Mouse (Mus musculus) C2C12 (cell line): ENCODE data around the gene Irf3. TPM values are rescaled to one million over a fixed set of nuclear protein-coding genes. Genes with fewer than 3 reads are reported as not detected.

ENCODE experiments used
- H3K27me3 ChIP-seq: one replicate; pipeline ENCODE4 v1.6.1; 2011; ENCODE audit not compliant: control insufficient read depth, insufficient read depth, insufficient read length
- H3K36me3 ChIP-seq: one replicate; pipeline ENCODE4 v1.6.1; 2011; ENCODE audit not compliant: control insufficient read depth, insufficient read depth
- H3K4me3 ChIP-seq: one replicate; pipeline ENCODE4 v1.5.1; 2011; ENCODE audit warnings: mild to moderate bottlenecking, control low read depth; ENCODE audit not compliant: poor library complexity, insufficient read depth, severe bottlenecking
- H3K79me2 ChIP-seq: one replicate; pipeline ENCODE4 v1.6.1; 2011; ENCODE audit not compliant: control insufficient read depth, insufficient read depth
- H3K79me3 ChIP-seq: one replicate; pipeline ENCODE4 v1.6.1; 2011; ENCODE audit warnings: low read depth, control low read depth
- H3ac ChIP-seq: one replicate; pipeline ENCODE3; 2011; ENCODE audit warnings: low read depth; ENCODE audit not compliant: control insufficient read depth, insufficient read length
- CEBPB ChIP-seq: IDR thresholded peaks from one replicate; pipeline ENCODE4 v1.6.1; 2011; ENCODE audit warnings: low read depth, mild to moderate bottlenecking, control low read depth, moderate library complexity
- CTCF ChIP-seq: IDR thresholded peaks from one replicate; pipeline ENCODE4 v1.5.1; 2011; ENCODE audit not compliant: control insufficient read depth, insufficient read depth, insufficient read length
- FOSL1 ChIP-seq: IDR thresholded peaks from one replicate; pipeline ENCODE4 v1.8.0; 2011; ENCODE audit warnings: mild to moderate bottlenecking, low read length; ENCODE audit not compliant: poor library complexity, insufficient read depth, severe bottlenecking
- MAX ChIP-seq: IDR thresholded peaks from one replicate; pipeline ENCODE4 v1.6.1; 2011; ENCODE audit warnings: mild to moderate bottlenecking, control low read depth
- MYOD1 ChIP-seq: IDR thresholded peaks from one replicate; pipeline ENCODE4 v1.6.1; 2011; ENCODE audit warnings: low read depth; ENCODE audit not compliant: control insufficient read depth, insufficient read length
- MYOG ChIP-seq: IDR thresholded peaks from one replicate; pipeline ENCODE4 v1.6.1; 2011; ENCODE audit not compliant: control insufficient read depth, insufficient read length; ENCODE audit errors: extremely low read depth
- USF1 ChIP-seq: IDR thresholded peaks from one replicate; pipeline ENCODE4 v1.6.1; 2011; ENCODE audit warnings: low read depth, mild to moderate bottlenecking, control low read depth, moderate library complexity
- polyA plus RNA-seq: library from polyadenylated mRNA; unstranded; fragments of >200 nt; fragmentation: generic; extraction: Trizol; gene quantifications from one replicate; pipeline ENCODE4 v1.2.1, GENCODE M21; 2012; ENCODE audit warnings: missing spikeins

Irf3 gene
- polyA plus RNA-seq, 1 experiment: 43.7 TPM

DNA sequence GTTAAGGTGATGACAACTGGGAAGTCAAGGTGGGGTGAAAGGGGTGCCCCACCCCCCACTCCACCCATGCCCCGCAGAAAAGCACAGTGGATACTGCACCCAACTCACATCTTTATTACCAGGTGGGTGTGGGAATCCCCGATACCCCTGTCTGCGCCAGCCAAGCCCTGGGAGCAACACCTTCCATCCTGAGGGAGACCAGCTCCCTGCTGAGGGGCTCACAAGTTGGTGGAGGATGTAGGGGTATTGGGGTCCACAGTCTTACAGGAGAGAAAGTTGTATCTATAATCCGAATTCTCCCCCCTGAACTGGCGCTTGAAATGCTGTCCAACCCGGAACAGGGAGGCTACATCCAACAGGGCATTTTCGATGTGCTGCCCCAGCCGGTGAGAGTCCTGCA lies 38.2 kb upstream of the Irf3 start:
- Histone ChIP-seq H3K27me3 (no peaks in the 10 kb centered on the region), H3ac (no peak overlapping the region), H3K36me3 (no peaks in the 10 kb centered on the region), H3K79me3 (no peaks in the 10 kb centered on the region), H3K79me2 (no peaks in the 10 kb centered on the region), H3K4me3 (no peak overlapping the region)
- TF ChIP-seq MYOG: no peak
- no peak for TF ChIP-seq MYOD1
- TF ChIP-seq MAX: no peak
- TF ChIP-seq USF1: no peak
- no peak for TF ChIP-seq CTCF
- no peak for TF ChIP-seq CEBPB
- no peak for TF ChIP-seq FOSL1

DNA sequence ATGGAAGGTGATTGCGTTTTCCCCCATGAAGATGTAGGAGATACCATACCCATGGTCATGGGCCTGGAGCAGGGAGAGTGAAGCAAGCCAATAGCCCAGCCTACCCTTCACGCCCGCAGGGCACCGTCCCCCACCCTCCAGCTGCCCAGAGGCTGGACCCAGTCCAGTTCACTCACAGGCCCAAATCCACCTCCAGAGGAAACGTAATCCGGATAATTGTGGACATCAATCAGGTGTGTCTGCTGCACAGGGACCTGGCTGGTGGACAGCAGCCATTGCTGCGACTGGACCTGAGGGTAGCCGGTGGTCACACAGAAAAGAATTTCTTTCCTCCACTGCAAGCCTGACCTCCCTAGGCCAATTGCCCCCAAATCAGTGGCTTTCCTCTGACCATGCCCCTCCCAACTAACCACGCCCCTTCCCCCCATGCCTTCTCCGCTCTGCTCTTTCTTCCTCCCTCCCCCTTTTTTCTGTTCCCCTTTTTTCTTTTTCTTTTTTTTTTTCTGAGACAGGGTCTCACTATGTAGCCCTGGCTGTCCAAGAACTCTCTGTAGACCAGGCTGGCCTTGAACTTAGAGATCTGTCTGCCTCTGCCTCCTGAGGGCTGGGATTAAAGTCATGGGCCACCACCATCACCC lies 37.5 kb upstream of the Irf3 start:
- Histone ChIP-seq H3K27me3 (no peaks in the 10 kb centered on the region), H3K79me2 (no peaks in the 10 kb centered on the region), H3K4me3 (no peak overlapping the region), H3ac (no peak overlapping the region), H3K36me3 (no peaks in the 10 kb centered on the region), H3K79me3 (no peaks in the 10 kb centered on the region)
- TF ChIP-seq MYOD1 (no peak), MYOG (no peak), CEBPB (no peak), FOSL1 (no peak)

DNA sequence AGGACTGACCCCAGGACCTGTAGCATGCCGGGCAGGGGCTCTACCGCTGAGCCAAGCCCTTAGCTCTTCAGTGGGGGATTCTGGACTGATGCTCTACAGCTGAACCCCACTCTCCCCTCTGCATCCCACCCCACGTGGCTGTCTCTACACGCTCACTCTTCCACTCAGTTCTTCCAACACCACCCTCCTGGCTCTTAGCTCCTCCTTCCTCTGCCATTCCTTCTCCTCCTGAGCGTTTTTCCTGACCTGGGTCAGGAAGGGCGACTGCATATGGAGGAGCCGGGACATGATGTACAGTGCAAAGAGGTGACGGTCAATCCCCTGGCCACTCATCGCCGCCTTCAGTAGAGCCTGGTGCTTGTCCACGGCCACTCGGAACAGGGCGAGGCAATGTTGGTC lies 36.9 kb upstream of the Irf3 start:
- Histone ChIP-seq H3K79me2 (no peaks in the 10 kb centered on the region), H3K27me3 (no peaks in the 10 kb centered on the region), H3ac (no peak overlapping the region), H3K79me3 (no peaks in the 10 kb centered on the region), H3K4me3 (no peak overlapping the region), H3K36me3 (no peaks in the 10 kb centered on the region)
- TF ChIP-seq CEBPB (no peak), FOSL1 (no peak), MYOG (no peak), CTCF (no peak), MYOD1 (no peak), USF1 (no peak), MAX (no peak)

DNA sequence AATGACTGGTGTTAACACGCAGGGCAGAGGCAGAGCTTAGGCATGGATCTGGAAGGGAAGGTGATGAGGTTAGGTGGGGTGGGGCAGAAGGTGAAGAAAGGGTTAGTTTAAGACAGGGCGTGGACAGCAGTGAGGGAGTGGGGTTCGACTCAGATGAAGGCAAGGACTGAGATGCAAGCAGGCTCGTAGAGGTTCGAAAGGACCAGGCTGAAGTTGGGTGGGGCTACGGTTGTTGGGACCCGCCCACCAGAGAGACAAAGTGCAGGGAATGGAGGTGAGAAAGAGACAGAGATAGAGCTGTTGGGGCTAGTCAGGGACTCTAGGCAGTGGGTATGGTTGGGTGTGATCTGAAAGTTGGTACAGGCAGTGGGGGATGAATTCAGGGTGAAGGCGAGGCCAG lies 35.1 kb upstream of the Irf3 start:
- Histone ChIP-seq H3ac (no peak overlapping the region), H3K36me3 (no peaks in the 10 kb centered on the region)

DNA sequence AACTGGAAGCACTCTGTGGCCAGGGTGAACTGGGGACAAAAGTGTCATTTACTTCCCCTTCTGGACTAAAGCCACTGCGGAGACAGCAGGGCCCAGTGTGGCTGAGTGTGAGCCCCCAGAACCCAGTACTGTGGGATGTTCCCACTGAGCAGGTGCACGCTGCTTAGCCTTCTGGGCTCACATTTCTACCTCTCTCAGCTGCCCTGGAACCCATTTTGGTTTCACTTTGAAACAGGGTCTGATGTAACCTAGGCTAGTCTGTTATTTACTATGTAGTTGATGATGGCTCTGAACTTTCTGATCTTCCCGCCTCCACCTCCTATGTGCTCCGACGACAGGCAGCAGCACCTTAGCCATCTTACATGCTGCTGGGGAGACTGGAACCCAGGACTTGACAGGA lies 34.6 kb upstream of the Irf3 start:
- Histone ChIP-seq H3K4me3 (no peak overlapping the region), H3K27me3 (no peaks in the 10 kb centered on the region), H3K36me3 (no peaks in the 10 kb centered on the region), H3ac (no peak overlapping the region), H3K79me3 (no peaks in the 10 kb centered on the region), H3K79me2 (no peaks in the 10 kb centered on the region)
- TF ChIP-seq FOSL1 (no peak), MAX (no peak), USF1 (no peak), MYOD1 (no peak), CEBPB (no peak), MYOG (no peak), CTCF (no peak)

More for the DNA sequence above, 35.1 kb upstream of the Irf3 start:
- Histone ChIP-seq H3K79me3 (no peaks in the 10 kb centered on the region), H3K27me3 (no peaks in the 10 kb centered on the region), H3K79me2 (no peaks in the 10 kb centered on the region), H3K4me3 (no peak overlapping the region)
- no peak for TF ChIP-seq FOSL1
- no peak for TF ChIP-seq MYOG
- TF ChIP-seq CTCF: no peak
- TF ChIP-seq MYOD1: no peak
- no peak for TF ChIP-seq MAX
- TF ChIP-seq USF1: no peak
- no peak for TF ChIP-seq CEBPB

DNA sequence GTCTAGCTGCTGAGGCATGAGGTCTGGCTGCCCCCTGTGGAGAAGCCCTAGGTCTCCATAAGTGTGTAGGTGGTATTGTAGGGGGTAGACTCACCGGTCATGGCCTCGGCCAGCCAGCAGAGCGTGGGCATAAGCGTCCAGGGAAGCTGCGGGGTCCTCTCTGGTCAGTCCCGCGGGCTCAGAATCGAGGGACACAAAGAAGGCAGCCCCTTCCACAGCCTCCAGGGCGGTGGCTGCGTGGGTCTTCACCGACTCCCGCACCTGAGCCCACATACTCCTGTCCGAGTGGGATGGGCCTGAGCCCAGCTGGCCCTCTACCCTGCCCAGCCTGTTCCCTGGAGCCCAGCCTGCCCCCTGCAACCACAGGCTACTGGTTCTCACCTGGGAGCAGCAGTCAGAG lies 32.5 kb upstream of the Irf3 start:
- no peaks in the 10 kb centered on the region for H3K79me3 ChIP-seq
- no peak overlapping the region for H3K4me3 ChIP-seq
- no peaks in the 10 kb centered on the region for H3K79me2 ChIP-seq
- H3K36me3 ChIP-seq: no peaks in the 10 kb centered on the region
- no peak overlapping the region for H3ac ChIP-seq
- no peaks in the 10 kb centered on the region for H3K27me3 ChIP-seq
- TF ChIP-seq FOSL1 (no peak), MYOD1 (no peak), CEBPB (no peak), CTCF (no peak), USF1 (no peak), MAX (no peak)
